Mouse (Mus musculus) G1E (cell line): ENCODE measurements around the gene Agpat4. TPM values are rescaled to one million over a fixed set of nuclear protein-coding genes. Genes with fewer than 3 reads are reported as not detected.

ENCODE experiments used
- ATAC-seq: 2 replicates; pipeline ENCODE4 v1.8.0; 2016; ENCODE audit warnings: mild to moderate bottlenecking; ENCODE audit not compliant: insufficient number of reproducible peaks, poor library complexity, low FRiP score, severe bottlenecking; ENCODE audit errors: extremely low read depth
- DNase-seq: peaks from one replicate; pipeline ENCODE4 v3.0.0; 2012; ENCODE audit warnings: low spot score
- H3K27me3 ChIP-seq: 2 replicates; pipeline ENCODE4 v1.6.1; 2012; ENCODE audit warnings: mild to moderate bottlenecking, low read length, inconsistent platforms; ENCODE audit not compliant: insufficient read depth
- H3K36me3 ChIP-seq: replicated peaks from 2 replicates; pipeline ENCODE3; 2012; ENCODE audit warnings: mild to moderate bottlenecking, inconsistent platforms
- H3K4me1 ChIP-seq: 2 replicates; pipeline ENCODE4 v1.6.1; 2012; ENCODE audit warnings: low read depth, low read length, inconsistent platforms, mixed read lengths; ENCODE audit not compliant: insufficient read depth
- H3K4me3 ChIP-seq: 2 replicates; pipeline ENCODE4 v1.5.1; 2012; ENCODE audit warnings: low read depth, mild to moderate bottlenecking, inconsistent platforms, low read length, moderate library complexity, mixed read lengths
- H3K9me3 ChIP-seq: replicated peaks from 2 replicates; pipeline ENCODE4 v1.6.1; 2012; ENCODE audit warnings: inconsistent platforms
- CTCF ChIP-seq: IDR thresholded peaks from 2 replicates; pipeline ENCODE4 v1.5.1; 2012; ENCODE audit warnings: low read depth, low read length, inconsistent platforms, mixed read lengths
- GATA1 ChIP-seq: IDR thresholded peaks from 2 replicates; pipeline ENCODE4 v1.6.1; 2012; ENCODE audit warnings: borderline replicate concordance, low read length, inconsistent platforms, mixed read lengths
- GATA2 ChIP-seq: IDR thresholded peaks from 2 replicates; pipeline ENCODE4 v1.6.1; 2012; ENCODE audit warnings: low read depth, low read length, inconsistent platforms, borderline replicate concordance
- POLR2AphosphoS5 ChIP-seq: IDR thresholded peaks from 2 replicates; pipeline ENCODE4 v1.6.1; 2012; ENCODE audit warnings: low read depth, low read length, inconsistent platforms; ENCODE audit not compliant: insufficient replicate concordance
- TAL1 ChIP-seq: conservative IDR thresholded peaks from 2 replicates; pipeline ENCODE4 v1.6.1; 2012; ENCODE audit warnings: low read depth, low read length, inconsistent platforms, mixed read lengths
- polyA plus RNA-seq: library from polyadenylated mRNA; stranded (reverse); fragments of >175 nt; gene quantifications from 2 replicates; pipeline ENCODE4 v1.2.3, GENCODE M21; 2012
- total RNA-seq, 2 experiments: library from RNA; stranded (forward) in 1 of 2; stranded (reverse) in 1 of 2; fragments of 200-1000 nt in 1 of 2; fragments of >200 nt in 1 of 2; fragmentation: Nextera tagmentation in 1 of 2; gene quantifications; 2 replicates each; pipeline ENCODE4 v1.2.3; 2014 to 2017

Gene Agpat4
- total and polyA plus RNA-seq, 3 experiments: 7.5 to 14.0 (median 11.0) TPM

DNA sequence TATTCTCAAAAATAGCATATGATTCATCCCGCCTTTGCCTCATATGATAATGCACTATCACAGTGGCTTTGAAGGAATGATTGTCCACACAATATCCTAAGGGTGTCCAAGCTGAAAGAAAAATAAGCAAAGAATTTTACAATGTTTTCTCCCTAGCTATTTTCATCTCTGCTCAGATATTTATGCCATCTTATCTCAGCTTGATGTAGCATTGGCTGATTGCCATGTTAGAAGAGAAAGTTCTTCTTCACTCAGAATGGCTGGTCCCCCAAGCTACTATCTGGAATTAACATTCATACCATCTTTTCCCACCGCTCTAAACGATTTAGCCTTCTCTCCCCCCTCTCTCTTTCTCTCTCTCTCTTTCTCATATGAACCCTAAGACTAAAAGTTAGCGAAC, 29.3 kb downstream of the Agpat4 start:
- TF ChIP-seq GATA1: no peak
- no peak for TF ChIP-seq CTCF
- no peak for TF ChIP-seq TAL1
- no peak for TF ChIP-seq GATA2
- TF ChIP-seq POLR2AphosphoS5: no peak
- Histone ChIP-seq H3K4me3 (no peak overlapping the region), H3K36me3 (peaks cover 32% of the 10 kb centered on the region), H3K27me3 (no peaks in the 10 kb centered on the region), H3K9me3 (no peaks in the 10 kb centered on the region), H3K4me1 (peaks cover 14% of the 10 kb centered on the region)
- no peak for DNase-seq
- no peak for ATAC-seq

DNA sequence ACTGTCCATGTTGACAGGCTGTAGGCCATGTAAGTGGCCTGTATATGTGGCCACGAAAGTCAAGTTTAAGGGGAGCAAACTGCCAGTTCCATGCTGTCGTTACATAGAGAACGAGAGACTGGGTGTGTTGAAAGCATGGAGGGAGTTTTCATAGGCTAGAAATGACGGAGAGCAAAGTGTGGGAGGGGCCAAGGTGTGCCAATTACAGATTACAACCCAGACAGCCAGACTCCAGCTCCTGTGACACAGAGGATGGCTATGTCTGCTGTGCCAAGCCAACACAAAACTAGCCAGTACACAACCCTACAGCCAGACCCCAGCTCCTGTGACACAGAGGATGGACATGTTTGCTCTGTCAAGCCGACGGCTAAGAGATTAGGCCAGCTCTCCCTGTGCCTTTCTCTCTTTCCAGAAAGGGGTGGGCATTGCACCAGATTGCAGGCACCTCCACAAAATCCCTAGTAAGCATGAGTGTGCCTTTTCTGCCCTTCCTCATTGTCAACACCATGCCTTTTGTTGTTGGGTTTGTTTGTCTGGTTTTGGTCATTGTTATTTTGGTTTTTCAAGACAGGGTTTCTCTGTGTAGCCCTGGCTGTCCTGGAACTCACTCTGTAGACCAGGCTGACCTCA, 30.8 kb downstream of the Agpat4 start:
- H3K4me3 ChIP-seq: no peak overlapping the region
- peaks cover 11% of the 10 kb centered on the region for H3K4me1 ChIP-seq
- no peaks in the 10 kb centered on the region for H3K9me3 ChIP-seq
- peaks cover 43% of the 10 kb centered on the region for H3K36me3 ChIP-seq
- DNase-seq: no peak
- no peaks in the 10 kb centered on the region for H3K27me3 ChIP-seq
- TF ChIP-seq GATA1: no peak
- no peak for TF ChIP-seq TAL1
- no peak for TF ChIP-seq POLR2AphosphoS5
- TF ChIP-seq CTCF: no peak
- no peak for TF ChIP-seq GATA2
- ATAC-seq: no peak

DNA sequence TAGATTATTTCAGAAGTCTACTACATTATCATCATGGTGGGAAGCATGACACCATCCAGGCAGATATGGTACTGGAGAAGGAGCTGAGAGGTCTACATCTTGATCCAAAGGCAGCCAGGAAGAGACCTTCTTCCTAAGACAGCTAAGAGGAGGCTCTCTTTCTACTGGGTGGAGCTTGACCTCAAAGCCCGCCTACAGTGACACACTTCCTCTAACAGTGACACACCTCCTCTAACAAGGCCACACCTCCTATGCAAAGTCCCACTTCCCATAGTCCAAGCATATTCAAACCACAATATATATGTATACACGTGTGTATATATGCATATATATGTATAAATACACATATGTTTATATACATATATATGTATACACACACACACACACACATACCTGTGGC, 32.5 kb downstream of the Agpat4 start:
- Histone ChIP-seq H3K4me3 (no peak overlapping the region), H3K36me3 (peaks cover 51% of the 10 kb centered on the region), H3K9me3 (no peaks in the 10 kb centered on the region), H3K4me1 (peaks cover 8% of the 10 kb centered on the region), H3K27me3 (no peaks in the 10 kb centered on the region)
- ATAC-seq (no peak), DNase-seq (no peak)
- TF ChIP-seq CTCF: no peak
- TF ChIP-seq GATA1: no peak
- TF ChIP-seq GATA2: no peak
- TF ChIP-seq TAL1: no peak

DNA sequence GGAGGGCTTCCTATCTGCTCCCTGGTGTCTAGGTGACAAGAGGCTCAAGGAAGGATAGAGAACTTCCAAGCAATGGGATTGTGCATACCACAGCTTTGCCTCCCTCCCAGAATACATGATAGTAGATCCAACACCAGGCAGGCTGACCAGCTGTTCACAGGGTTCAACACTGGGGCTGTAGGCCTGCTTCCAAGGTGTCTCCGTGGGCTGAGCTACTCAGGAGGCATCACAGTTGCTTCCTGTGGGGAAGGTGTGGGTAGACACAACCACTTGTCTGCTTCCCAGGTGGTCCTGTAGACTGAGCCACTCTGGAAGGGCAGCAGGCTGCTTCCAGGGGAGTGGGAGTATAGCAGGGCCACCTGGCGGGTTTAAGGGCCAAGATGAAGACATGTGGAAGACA, 35.8 kb downstream of the Agpat4 start:
- TF ChIP-seq TAL1: no peak
- TF ChIP-seq CTCF: no peak
- no peak for TF ChIP-seq POLR2AphosphoS5
- TF ChIP-seq GATA2: no peak
- TF ChIP-seq GATA1: no peak
- peaks cover 64% of the 10 kb centered on the region for H3K36me3 ChIP-seq
- no peak for DNase-seq

DNA sequence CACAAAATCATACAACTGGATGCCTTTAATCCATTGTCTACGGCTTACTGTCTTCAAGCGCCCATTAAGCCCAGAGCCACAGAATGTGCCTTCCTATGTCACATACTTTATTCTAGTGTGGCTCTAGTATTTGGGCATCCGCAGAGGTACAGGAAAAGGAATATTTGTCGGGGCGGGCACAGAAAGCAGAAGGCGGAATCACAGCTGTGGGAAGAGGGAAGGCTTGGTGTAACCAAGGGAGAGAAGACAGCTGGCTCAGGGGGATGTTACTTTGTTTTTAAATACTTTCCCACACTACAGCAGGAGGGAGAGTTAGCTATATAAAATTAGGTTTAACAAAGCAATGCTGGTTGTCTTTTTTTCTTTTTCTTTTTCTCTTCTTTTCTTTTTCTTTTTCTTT, 36.7 kb downstream of the Agpat4 start:
- no peak for ATAC-seq
- no peak for DNase-seq
- H3K9me3 ChIP-seq: no peaks in the 10 kb centered on the region
- no peak overlapping the region for H3K4me3 ChIP-seq
- H3K36me3 ChIP-seq: peaks cover 70% of the 10 kb centered on the region
- TF ChIP-seq TAL1 (no peak), CTCF (no peak), GATA1 (no peak), POLR2AphosphoS5 (no peak), GATA2 (no peak)
- H3K27me3 ChIP-seq: no peaks in the 10 kb centered on the region
- peaks cover 18% of the 10 kb centered on the region for H3K4me1 ChIP-seq

More for the DNA sequence above, 35.8 kb downstream of the Agpat4 start:
- Histone ChIP-seq H3K27me3 (no peaks in the 10 kb centered on the region), H3K4me1 (peaks cover 10% of the 10 kb centered on the region), H3K9me3 (no peaks in the 10 kb centered on the region), H3K4me3 (no peak overlapping the region)
- ATAC-seq: no peak

DNA sequence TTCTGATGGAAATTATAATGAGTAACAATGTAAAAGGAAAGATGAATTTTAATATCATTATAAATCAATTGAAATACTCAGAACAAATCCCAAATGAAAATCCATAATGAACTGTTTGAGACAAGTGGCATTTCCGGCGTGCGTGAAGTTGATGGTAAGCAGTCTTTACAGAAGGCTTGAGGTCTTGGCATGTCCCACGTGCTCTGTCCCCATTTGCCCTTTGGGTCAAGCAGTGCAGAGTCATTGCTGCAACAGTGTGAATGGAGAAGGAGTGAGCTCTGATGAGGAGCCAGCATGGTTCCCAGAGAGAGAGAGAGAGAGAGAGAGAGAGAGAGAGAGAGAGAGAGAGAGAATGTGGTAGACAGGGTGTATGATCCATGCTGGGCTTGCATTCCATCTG, 37.4 kb downstream of the Agpat4 start:
- Histone ChIP-seq H3K4me3 (no peak overlapping the region), H3K4me1 (peaks cover 22% of the 10 kb centered on the region), H3K9me3 (no peaks in the 10 kb centered on the region), H3K27me3 (no peaks in the 10 kb centered on the region), H3K36me3 (peaks cover 72% of the 10 kb centered on the region)
- ATAC-seq: no peak
- TF ChIP-seq CTCF: no peak
- TF ChIP-seq GATA1: no peak
- TF ChIP-seq TAL1: no peak
- TF ChIP-seq GATA2: no peak
- TF ChIP-seq POLR2AphosphoS5: no peak
- DNase-seq: no peak
